Mouse (Mus musculus): ENCODE results near the gene Nmnat2.

GRCm38 (mm10) chr1:153121320-153121719, 166.5 kb downstream of the Nmnat2 start:
- TF ChIP-seq CTCF (IDR thresholded peaks at IDR 0.05; ENCODE audit: control insufficient read depth, insufficient read depth, insufficient read length) (no peak), USF1 (IDR thresholded peaks at IDR 0.05; ENCODE audit: low read depth) (no peak), MAX (IDR thresholded peaks at IDR 0.05) (no peak), MYOD1 (IDR thresholded peaks at IDR 0.05; ENCODE audit: control insufficient read depth, insufficient read length, low read depth) (peak; percentile 26), CEBPB (IDR thresholded peaks at IDR 0.05; ENCODE audit: low read depth) (no peak)
